Mouse (Mus musculus) CH12.LX (cell line): ENCODE measurements around the gene Cdh13.

Source experiments
- CTCF ChIP-seq, 2 experiments: IDR thresholded peaks in 1 of 2; conservative IDR thresholded peaks in 1 of 2; 2 replicates each; pipeline ENCODE4 v1.5.1; 2011 to 2012; ENCODE audit warnings: low read depth in 2 of 2, low read length in 2 of 2, improper control_type of control experiment in 1 of 2, inconsistent platforms in 1 of 2, mild to moderate bottlenecking in 1 of 2, moderate library complexity in 1 of 2
- ELF1 ChIP-seq: IDR thresholded peaks from 2 replicates; pipeline ENCODE4 v1.6.1; 2014; ENCODE audit warnings: low read depth, mild to moderate bottlenecking, inconsistent platforms, low read length, improper control_type of control experiment
- MAFK ChIP-seq: IDR thresholded peaks from 2 replicates; pipeline ENCODE4 v1.6.1; 2011; ENCODE audit warnings: low read length, improper control_type of control experiment; ENCODE audit not compliant: insufficient replicate concordance
- MAX ChIP-seq: IDR thresholded peaks from 2 replicates; pipeline ENCODE4 v1.6.1; 2011; ENCODE audit warnings: low read length, improper control_type of control experiment
- MAZ ChIP-seq: IDR thresholded peaks from 2 replicates; pipeline ENCODE4 v1.6.1; 2012; ENCODE audit warnings: low read depth, mild to moderate bottlenecking, inconsistent platforms, low read length, improper control_type of control experiment, moderate library complexity
- POLR2A ChIP-seq: IDR thresholded peaks from 2 replicates; pipeline ENCODE4 v1.6.1; 2011; ENCODE audit warnings: low read depth, mild to moderate bottlenecking, improper control_type of control experiment, low read length
- RAD21 ChIP-seq: IDR thresholded peaks from 2 replicates; pipeline ENCODE4 v1.6.1; 2011; ENCODE audit warnings: low read depth, mild to moderate bottlenecking, low read length, improper control_type of control experiment, moderate library complexity
- RCOR1 ChIP-seq: conservative IDR thresholded peaks from 2 replicates; pipeline ENCODE4 v1.6.1; 2012; ENCODE audit warnings: low read depth, mild to moderate bottlenecking, inconsistent platforms, low read length, improper control_type of control experiment
- TBP ChIP-seq: conservative IDR thresholded peaks from 2 replicates; pipeline ENCODE4 v1.6.1; 2011; ENCODE audit warnings: low read depth, low read length, improper control_type of control experiment
- TCF12 ChIP-seq: IDR thresholded peaks from 2 replicates; pipeline ENCODE4 v1.6.1; 2014; ENCODE audit warnings: low read depth, mild to moderate bottlenecking, inconsistent platforms, low read length, improper control_type of control experiment
- UBTF ChIP-seq: IDR thresholded peaks from 2 replicates; pipeline ENCODE4 v1.6.1; 2012; ENCODE audit warnings: low read depth, mild to moderate bottlenecking, inconsistent platforms, low read length, improper control_type of control experiment, moderate library complexity
- ZC3H11A ChIP-seq: IDR thresholded peaks from 2 replicates; pipeline ENCODE4 v1.6.1; 2012; ENCODE audit warnings: low read depth, mild to moderate bottlenecking, inconsistent platforms, low read length, improper control_type of control experiment

- TF ChIP-seq CTCF (conservative IDR thresholded peaks at IDR 0.05 in 1 of 2, IDR thresholded peaks at IDR 0.05 in 1 of 2; ENCODE audit: low read depth in 2 of 2, low read length in 2 of 2) (no peak), TBP (no peak), TCF12 (no peak), MAX (no peak), ELF1 (no peak), POLR2A (no peak), RAD21 (no peak), MAFK (no peak), UBTF (no peak), MAZ (no peak), ZC3H11A (no peak), RCOR1 (no peak)
These were observed 582.8 kb downstream of the Cdh13 start for GRCm38 (mm10) chr8:118866332-118866731.
